ENCODE assay signal across 7 mouse cellular contexts in genomic region chr17:14202291-14203030, GRCm38 (mm10). TPM values are rescaled to one million over a fixed set of nuclear protein-coding genes. Genes with fewer than 3 reads are reported as not detected.
A peak's percentile ranks its signal among the peaks of the same experiment; 100 is the strongest.
DNase-seq lines count a peak whose midpoint lies in the region; ATAC-seq and TF ChIP-seq lines count a peak whose summit lies in the region.

No protein-coding gene starts in this region.

- no peaks in the 10 kb centered on the region for H3K9me3 ChIP-seq in forebrain, embryonic 15.5 days
- no peaks in the 10 kb centered on the region for H3K9me3 ChIP-seq in midbrain, postnatal 0 days (ENCODE audit: low read length)

- no peak for TF ChIP-seq CTCF in midbrain, postnatal 0 days (IDR thresholded peaks at IDR 0.05)

- H3K36me3 ChIP-seq in forebrain, embryonic 15.5 days, result no peaks in the 10 kb centered on the region
- 0 out of 2 replicates have a peak, but pooled peaks cover 4% of the 10 kb centered on the region for H3K36me3 ChIP-seq in midbrain, postnatal 0 days (ENCODE audit: insufficient read depth, low read length)

- H3K9ac ChIP-seq in forebrain, embryonic 15.5 days (replicated peaks), result no peak overlapping the region
- H3K9ac ChIP-seq in midbrain, postnatal 0 days (replicated peaks; ENCODE audit: low read length, poor library complexity, severe bottlenecking), result peak overlapping the region; percentile 83

- peaks cover 36% of the 10 kb centered on the region for H3K27me3 ChIP-seq in forebrain, embryonic 15.5 days
- H3K27me3 ChIP-seq in midbrain, postnatal 0 days (ENCODE audit: insufficient read depth, low read length), result peaks cover 16% of the 10 kb centered on the region

- under 1% methylated on average over 18 of the region's 18 CpGs for WGBS in forebrain, embryonic 15.5 days
- WGBS in midbrain, postnatal 0 days, result 3% methylated on average over 18 of the region's 18 CpGs

- peaks cover 30% of the 10 kb centered on the region for H3K4me1 ChIP-seq in forebrain, embryonic 15.5 days
- H3K4me1 ChIP-seq in midbrain, postnatal 0 days (ENCODE audit: insufficient read depth, low read length), result no peaks in the 10 kb centered on the region; the same call in 1 of the 2 replicates

- no peak overlapping the region for H3K27ac ChIP-seq in forebrain, embryonic 15.5 days (replicated peaks)
- no peak overlapping the region for H3K27ac ChIP-seq in midbrain, postnatal 0 days (ENCODE audit: low read depth, low read length)

- peak overlapping the region; percentile 92 for H3K4me2 ChIP-seq in forebrain, embryonic 15.5 days (replicated peaks)
- peak overlapping the region; percentile 93 for H3K4me2 ChIP-seq in midbrain, postnatal 0 days (ENCODE audit: low read depth, low read length, poor library complexity, severe bottlenecking)

- DNase-seq in thymus, postnatal 4 days, result peak; percentile 28
- no peak for DNase-seq in thymus, postnatal 25 days
- peak; percentile 89 to 95 for DNase-seq in kidney, postnatal 25 days
- no peak for DNase-seq in midbrain, postnatal 0 days (ENCODE audit: low spot score)
- no peak for DNase-seq in urinary bladder, postnatal 10 days (ENCODE audit: low spot score)
- no peak for DNase-seq in ovary, adult 18-20 months (ENCODE audit: low spot score)

- peak overlapping the region; percentile 53 for H3K4me3 ChIP-seq in forebrain, embryonic 15.5 days
- H3K4me3 ChIP-seq in midbrain, postnatal 0 days (ENCODE audit: low read depth, low read length), result peak overlapping the region; percentile 79

- no peak for ATAC-seq in forebrain, embryonic 15.5 days (replicated peaks)
- no peak for ATAC-seq in midbrain, postnatal 0 days (ENCODE audit: low FRiP score)

RNA-seq across cellular contexts. Expression of gene Dact2, which starts 1.6 kb away (rescaled TPM):
- polyA plus RNA-seq in forebrain, embryonic 15.5 days (2015; fragmentation: Nextera tagmentation; extraction: Ambion mirVana), result 0.57 and 1.1 TPM in 2 replicates
- 19.4 and 19.9 TPM in 2 replicates for total RNA-seq in midbrain, postnatal 0 days (2014; rRNA removed)
- 2.8 TPM in 2 replicates for polyA plus RNA-seq in midbrain, postnatal 0 days (2015; fragmentation: Nextera tagmentation; extraction: Ambion mirVana)

Comparison
In these comparisons a context has a peak if more than half of its experiments do, and no peak if none do; other contexts are left out.
1. DNase-seq: peak in thymus, postnatal 4 days (single experiment) and kidney, postnatal 25 days (2 of 2); none in thymus, postnatal 25 days (single experiment), midbrain, postnatal 0 days (single experiment), urinary bladder, postnatal 10 days (single experiment) and ovary, adult 18-20 months (single experiment).